Mouse (Mus musculus) brain, embryonic 14.5 days (tissue): Measurements from ENCODE around the gene Thop1.

ENCODE experiments used
- CTCF ChIP-seq: fragments of 200-500 bp; IDR thresholded peaks from 2 replicates; pipeline ENCODE4 v1.5.1; 2012; ENCODE audit warnings: inconsistent platforms, mild to moderate bottlenecking, moderate library complexity, borderline replicate concordance; ENCODE audit not compliant: insufficient read depth, insufficient read length; ENCODE audit errors: extremely low read depth
- POLR2A ChIP-seq: fragments of 200-500 bp; IDR thresholded peaks from 2 replicates; pipeline ENCODE4 v1.6.1; 2012; ENCODE audit warnings: mild to moderate bottlenecking, inconsistent platforms, borderline replicate concordance; ENCODE audit not compliant: poor library complexity, insufficient read depth, insufficient read length, severe bottlenecking; ENCODE audit errors: extremely low read depth

- TF ChIP-seq POLR2A = no peak
- TF ChIP-seq CTCF = no peak
Observed at GRCm38 (mm10) chr10:81112946-81113345, 43.1 kb downstream of the Thop1 start.
